Mouse (Mus musculus): ENCODE results near the gene Ppp1r16b. TPM values are rescaled to one million over a fixed set of nuclear protein-coding genes. Genes with fewer than 3 reads are reported as not detected.
A peak's percentile ranks its signal among the peaks of the same experiment; 100 is the strongest.

Ppp1r16b gene
- polyA plus RNA-seq, 1 experiment from 2014 or later: 30.6 TPM

DNA sequence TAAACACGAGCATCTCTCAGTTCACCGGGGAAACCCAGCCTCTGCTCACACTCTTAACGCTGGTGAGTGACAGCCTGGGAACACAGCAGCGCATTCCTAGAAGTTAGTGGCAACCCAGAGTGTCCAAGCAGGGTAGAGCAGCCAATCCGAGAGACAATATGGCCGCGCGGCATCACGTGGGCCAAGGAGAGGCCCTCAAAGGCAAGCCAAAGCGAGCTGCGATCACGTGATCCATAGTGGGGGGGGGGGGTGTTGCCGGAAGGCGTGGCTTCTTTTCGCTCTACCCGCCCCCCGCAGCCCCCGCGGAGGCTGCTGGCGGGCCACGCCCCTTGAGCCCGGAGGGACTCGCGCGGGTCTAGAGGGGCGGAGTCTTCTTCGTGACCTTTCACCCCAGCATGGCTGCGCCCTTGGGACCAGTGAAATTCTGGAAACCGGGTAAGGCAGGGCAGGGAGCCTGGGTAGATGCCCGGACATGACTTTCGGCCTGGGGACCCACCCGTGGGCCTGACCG lies 129.4 kb downstream of the Ppp1r16b start, which contains the start of gene Dhx35:
Gene Dhx35, plus strand, starts transcription at position 314 of the 511 bp plus-strand sequence.
- Histone ChIP-seq H3K4me2 (replicated peaks; ENCODE audit: low read depth, low read length) (peak within 1 kb of the TSS; percentile 85), H3K27me3 (replicated peaks; ENCODE audit: insufficient read depth, low read length) (no peaks in the 10 kb centered on the region), H3K27ac (ENCODE audit: low read length) (peak within 1 kb of the TSS; percentile 68), H3K36me3 (ENCODE audit: insufficient read depth, low read length) (no peaks in the 10 kb centered on the region), H3K4me1 (ENCODE audit: insufficient read depth, low read depth, low read length) (peaks cover 4% of the 10 kb centered on the region; the same call in 1 of the 2 replicates), H3K9me3 (ENCODE audit: low read length) (no peaks in the 10 kb centered on the region), H3K4me3 (ENCODE audit: low read depth, low read length) (peak within 1 kb of the TSS; percentile 72), H3K9ac (replicated peaks; ENCODE audit: low read depth) (peak within 1 kb of the TSS; percentile 60)
- DNase-seq (ENCODE audit: low spot score) (peak; percentile 97), ATAC-seq (peak; percentile 100)
- under 1% methylated on average over 33 of the region's 33 CpGs for WGBS
- TF ChIP-seq CTCF (IDR thresholded peaks at IDR 0.05): no peak
- no peak; the same call in 1 of the 2 replicates for TF ChIP-seq EP300 (IDR thresholded peaks at IDR 0.05)

DNA sequence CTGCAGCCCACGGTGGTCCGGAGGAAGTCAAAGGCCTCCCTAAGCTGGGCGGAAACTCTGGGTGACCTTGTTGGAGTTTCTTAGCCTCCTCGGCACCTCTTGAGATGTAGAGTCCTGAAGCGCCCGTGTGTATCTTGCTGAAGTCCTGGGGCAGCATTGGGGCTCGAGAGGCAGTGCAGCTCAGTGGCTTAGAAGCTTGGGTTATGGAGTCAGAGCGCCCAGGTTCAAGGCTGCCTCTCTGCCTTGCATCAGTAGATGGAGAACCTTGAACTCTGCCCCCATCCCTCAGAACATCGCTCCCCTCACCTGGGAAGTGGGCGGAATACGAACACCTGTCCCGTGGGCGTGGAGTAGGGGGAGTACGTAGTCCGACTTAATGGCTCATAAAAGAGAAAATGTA lies 129.8 kb downstream of the Ppp1r16b start:
- DNase-seq (ENCODE audit: low spot score) (no peak), ATAC-seq (no peak)
- peak overlapping the region; percentile 60 for H3K9ac ChIP-seq (replicated peaks; ENCODE audit: low read depth)
- no peaks in the 10 kb centered on the region for H3K27me3 ChIP-seq (replicated peaks; ENCODE audit: insufficient read depth, low read length)
- peak overlapping the region; percentile 49; the same call in 1 of the 2 replicates for H3K27ac ChIP-seq (ENCODE audit: low read length)
- H3K4me3 ChIP-seq (ENCODE audit: low read depth, low read length): peak overlapping the region; percentile 72
- 12% methylated on average over 15 of the region's 15 CpGs for WGBS
- no peaks in the 10 kb centered on the region for H3K9me3 ChIP-seq (ENCODE audit: low read length)
- H3K4me2 ChIP-seq (replicated peaks; ENCODE audit: low read depth, low read length): peak overlapping the region; percentile 85
- H3K36me3 ChIP-seq (ENCODE audit: insufficient read depth, low read length): no peaks in the 10 kb centered on the region
- TF ChIP-seq CTCF (IDR thresholded peaks at IDR 0.05): no peak
- TF ChIP-seq EP300 (IDR thresholded peaks at IDR 0.05): 0 out of 2 replicates have a peak, but pooled peaks have one; percentile 12
- peaks cover 4% of the 10 kb centered on the region; the same call in 1 of the 2 replicates for H3K4me1 ChIP-seq (ENCODE audit: insufficient read depth, low read depth, low read length)

DNA sequence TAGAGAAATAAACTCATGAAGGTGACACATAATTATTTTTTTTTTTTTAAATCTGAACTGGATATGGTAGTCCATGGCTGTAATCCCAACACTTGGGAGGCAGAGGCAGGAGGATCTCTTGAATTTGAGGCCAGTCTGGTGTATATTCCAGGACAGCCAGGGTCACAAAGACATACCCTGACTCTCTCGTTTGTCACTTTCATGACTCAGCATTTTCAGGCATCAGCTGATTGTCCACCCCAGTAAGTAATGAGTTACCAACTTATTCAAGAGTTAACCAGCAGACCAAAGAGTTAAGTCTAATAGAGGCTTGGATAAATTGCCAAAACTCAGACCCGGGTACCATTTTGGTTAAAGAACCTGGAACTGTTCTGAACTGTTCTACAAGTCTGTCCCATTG lies 130.7 kb downstream of the Ppp1r16b start:
- H3K4me1 ChIP-seq (ENCODE audit: insufficient read depth, low read depth, low read length): peaks cover 4% of the 10 kb centered on the region; the same call in 1 of the 2 replicates
- DNase-seq (ENCODE audit: low spot score) (no peak), ATAC-seq (no peak)
- H3K4me2 ChIP-seq (replicated peaks; ENCODE audit: low read depth, low read length): no peak overlapping the region
- no peak overlapping the region for H3K27ac ChIP-seq (ENCODE audit: low read length)
- H3K9ac ChIP-seq (replicated peaks; ENCODE audit: low read depth): no peak overlapping the region
- H3K36me3 ChIP-seq (ENCODE audit: insufficient read depth, low read length): no peaks in the 10 kb centered on the region
- no peaks in the 10 kb centered on the region for H3K27me3 ChIP-seq (replicated peaks; ENCODE audit: insufficient read depth, low read length)
- H3K9me3 ChIP-seq (ENCODE audit: low read length): no peaks in the 10 kb centered on the region
- WGBS: 86% methylated on average over 2 of the region's 2 CpGs
- no peak overlapping the region for H3K4me3 ChIP-seq (ENCODE audit: low read depth, low read length)
- no peak for TF ChIP-seq EP300 (IDR thresholded peaks at IDR 0.05)
- no peak for TF ChIP-seq CTCF (IDR thresholded peaks at IDR 0.05)

DNA sequence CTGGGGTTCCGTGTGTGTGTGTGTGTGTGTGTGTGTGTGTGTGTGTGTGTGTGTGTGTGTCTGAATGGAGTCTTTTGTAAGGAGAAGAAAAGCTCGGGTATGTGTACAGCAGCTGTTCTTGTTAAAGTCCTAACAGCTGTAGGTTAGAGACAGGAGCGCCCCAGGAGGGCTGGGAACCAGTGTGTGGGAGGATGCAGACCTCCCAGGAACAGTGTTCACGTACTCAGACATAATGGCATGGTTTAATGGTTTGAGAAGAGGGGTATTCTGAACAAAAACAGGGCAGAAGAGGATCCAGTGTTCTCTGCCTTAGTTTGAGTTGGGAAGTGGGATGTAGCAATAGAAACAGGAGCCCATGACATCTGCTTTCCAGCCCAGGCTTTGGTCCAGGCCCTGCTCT lies 134.1 kb downstream of the Ppp1r16b start:
- no peaks in the 10 kb centered on the region for H3K27me3 ChIP-seq (replicated peaks; ENCODE audit: insufficient read depth, low read length)
- no peak overlapping the region for H3K9ac ChIP-seq (replicated peaks; ENCODE audit: low read depth)
- no peaks in the 10 kb centered on the region for H3K36me3 ChIP-seq (ENCODE audit: insufficient read depth, low read length)
- H3K4me3 ChIP-seq (ENCODE audit: low read depth, low read length): no peak overlapping the region
- 71% methylated on average over 4 of the region's 4 CpGs for WGBS
- no peaks in the 10 kb centered on the region for H3K9me3 ChIP-seq (ENCODE audit: low read length)
- ATAC-seq (no peak), DNase-seq (ENCODE audit: low spot score) (no peak)
- no peak overlapping the region for H3K4me2 ChIP-seq (replicated peaks; ENCODE audit: low read depth, low read length)
- H3K27ac ChIP-seq (ENCODE audit: low read length): no peak overlapping the region
- H3K4me1 ChIP-seq (ENCODE audit: insufficient read depth, low read depth, low read length): peaks cover 4% of the 10 kb centered on the region; the same call in 1 of the 2 replicates
- TF ChIP-seq EP300 (IDR thresholded peaks at IDR 0.05): no peak
- TF ChIP-seq CTCF (IDR thresholded peaks at IDR 0.05): no peak

DNA sequence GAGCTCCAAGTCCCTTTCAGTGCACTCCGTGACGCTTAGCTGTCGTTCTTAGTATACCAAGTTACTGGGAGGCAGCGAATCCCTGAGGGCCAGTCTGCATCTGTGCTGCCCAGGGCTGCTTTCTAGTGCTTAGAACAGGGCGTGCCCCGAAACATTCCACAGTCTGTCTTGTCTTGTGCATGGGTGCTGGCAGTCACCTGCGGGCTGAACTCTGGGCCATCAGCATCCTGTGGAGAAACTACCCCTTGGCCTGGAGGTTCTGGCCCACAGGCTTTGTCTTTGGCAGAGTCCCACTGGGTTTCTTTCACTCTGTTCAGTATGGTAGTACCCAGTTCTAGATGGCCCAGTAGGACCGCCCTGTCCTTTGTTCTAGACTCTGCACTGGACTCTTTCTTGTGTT lies 135.6 kb downstream of the Ppp1r16b start:
- Histone ChIP-seq H3K27ac (ENCODE audit: low read length) (no peak overlapping the region), H3K4me2 (replicated peaks; ENCODE audit: low read depth, low read length) (no peak overlapping the region), H3K4me3 (ENCODE audit: low read depth, low read length) (no peak overlapping the region), H3K9ac (replicated peaks; ENCODE audit: low read depth) (no peak overlapping the region), H3K27me3 (replicated peaks; ENCODE audit: insufficient read depth, low read length) (no peaks in the 10 kb centered on the region), H3K9me3 (ENCODE audit: low read length) (no peaks in the 10 kb centered on the region), H3K4me1 (ENCODE audit: insufficient read depth, low read depth, low read length) (no peaks in the 10 kb centered on the region), H3K36me3 (ENCODE audit: insufficient read depth, low read length) (no peaks in the 10 kb centered on the region)
- DNase-seq (ENCODE audit: low spot score): no peak
- WGBS: 94% methylated on average over 8 of the region's 8 CpGs
- TF ChIP-seq EP300 (IDR thresholded peaks at IDR 0.05): no peak
- no peak for TF ChIP-seq CTCF (IDR thresholded peaks at IDR 0.05)
- ATAC-seq: no peak

DNA sequence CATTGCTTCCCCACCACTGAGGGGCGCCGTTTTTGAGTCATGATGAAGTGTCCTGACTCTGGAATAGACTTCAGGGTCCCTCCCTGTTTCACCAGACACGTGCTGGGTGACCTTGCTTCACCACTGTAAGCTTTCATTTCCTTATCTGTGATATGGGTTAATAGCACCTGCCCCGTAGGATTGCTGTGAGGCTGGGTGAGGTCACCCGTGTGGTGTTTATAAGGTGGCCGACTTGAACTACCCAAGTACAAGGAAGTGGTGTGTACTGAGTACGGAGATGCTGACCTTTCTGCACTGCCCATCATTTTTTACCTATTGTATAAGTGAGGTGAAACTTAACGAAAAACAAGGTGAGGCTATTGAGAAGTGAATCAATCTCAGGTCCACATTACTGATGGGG lies 138.4 kb downstream of the Ppp1r16b start:
- no peaks in the 10 kb centered on the region for H3K36me3 ChIP-seq (ENCODE audit: insufficient read depth, low read length)

More for the DNA sequence above, 138.4 kb downstream of the Ppp1r16b start:
- Histone ChIP-seq H3K27me3 (replicated peaks; ENCODE audit: insufficient read depth, low read length) (no peaks in the 10 kb centered on the region), H3K4me2 (replicated peaks; ENCODE audit: low read depth, low read length) (no peak overlapping the region), H3K27ac (ENCODE audit: low read length) (no peak overlapping the region), H3K4me1 (ENCODE audit: insufficient read depth, low read depth, low read length) (no peaks in the 10 kb centered on the region), H3K9me3 (ENCODE audit: low read length) (no peaks in the 10 kb centered on the region), H3K9ac (replicated peaks; ENCODE audit: low read depth) (no peak overlapping the region), H3K4me3 (ENCODE audit: low read depth, low read length) (no peak overlapping the region)
- DNase-seq (ENCODE audit: low spot score) (no peak), ATAC-seq (no peak)
- WGBS: 82% methylated on average over 8 of the region's 8 CpGs
- TF ChIP-seq CTCF (IDR thresholded peaks at IDR 0.05) (no peak), EP300 (IDR thresholded peaks at IDR 0.05) (no peak)
